Mouse (Mus musculus) forebrain, embryonic 15.5 days (tissue): Measurements from ENCODE around the gene Fam198b. TPM values are rescaled to one million over a fixed set of nuclear protein-coding genes. Genes with fewer than 3 reads are reported as not detected.

Experiments used
- ATAC-seq: fragments of 200-750 bp; cut with Nextera tagmentation; replicated peaks from 2 replicates; pipeline ENCODE4 v1.8.0; 2017; ENCODE audit warnings: mild to moderate bottlenecking, moderate TSS enrichment, moderate library complexity
- H3K27ac ChIP-seq: fragments of 300-500 bp; sonication (generic); replicated peaks from 2 replicates; pipeline ENCODE4 v1.5.1; 2015; ENCODE audit warnings: mild to moderate bottlenecking, inconsistent platforms
- H3K27me3 ChIP-seq: fragments of 300-500 bp; sonication (generic); 2 replicates; pipeline ENCODE4 v1.6.1; 2015; ENCODE audit warnings: inconsistent platforms
- H3K36me3 ChIP-seq: fragments of 300-500 bp; sonication (generic); 2 replicates; pipeline ENCODE4 v1.6.1; 2015; ENCODE audit warnings: mild to moderate bottlenecking, inconsistent platforms
- H3K4me1 ChIP-seq: fragments of 300-500 bp; sonication (generic); 2 replicates; pipeline ENCODE4 v1.6.1; 2015; ENCODE audit warnings: inconsistent platforms
- H3K4me2 ChIP-seq: fragments of 300-500 bp; sonication (generic); replicated peaks from 2 replicates; pipeline ENCODE4 v1.6.1; 2015; ENCODE audit warnings: mild to moderate bottlenecking, inconsistent platforms
- H3K4me3 ChIP-seq: fragments of 300-500 bp; sonication (generic); 2 replicates; pipeline ENCODE4 v1.5.1; 2015; ENCODE audit warnings: mild to moderate bottlenecking, inconsistent platforms
- H3K9ac ChIP-seq: fragments of 300-500 bp; sonication (generic); replicated peaks from 2 replicates; pipeline ENCODE4 v1.6.1; 2015; ENCODE audit warnings: mild to moderate bottlenecking, inconsistent platforms
- H3K9me3 ChIP-seq: fragments of 300-500 bp; sonication (generic); 2 replicates; pipeline ENCODE4 v1.6.1; 2016; ENCODE audit warnings: inconsistent platforms
- WGBS: fragments of 180-500 bp; shearing (Covaris S2); methylation state at CpG from one replicate; pipeline ENCODE4 v1.1.7; 2015; ENCODE audit warnings: mixed read lengths; 5-methylcytosine and 5-hydroxymethylcytosine counted together
- polyA plus RNA-seq: library from polyadenylated mRNA; unstranded; fragments of >200 nt; fragmentation: Nextera tagmentation; extraction: Ambion mirVana; gene quantifications from 2 replicates; pipeline ENCODE4 v1.2.1, GENCODE M21; 2015

The Fam198b gene
- polyA plus RNA-seq, 1 experiment from 2014 or later = 2.4 TPM

DNA sequence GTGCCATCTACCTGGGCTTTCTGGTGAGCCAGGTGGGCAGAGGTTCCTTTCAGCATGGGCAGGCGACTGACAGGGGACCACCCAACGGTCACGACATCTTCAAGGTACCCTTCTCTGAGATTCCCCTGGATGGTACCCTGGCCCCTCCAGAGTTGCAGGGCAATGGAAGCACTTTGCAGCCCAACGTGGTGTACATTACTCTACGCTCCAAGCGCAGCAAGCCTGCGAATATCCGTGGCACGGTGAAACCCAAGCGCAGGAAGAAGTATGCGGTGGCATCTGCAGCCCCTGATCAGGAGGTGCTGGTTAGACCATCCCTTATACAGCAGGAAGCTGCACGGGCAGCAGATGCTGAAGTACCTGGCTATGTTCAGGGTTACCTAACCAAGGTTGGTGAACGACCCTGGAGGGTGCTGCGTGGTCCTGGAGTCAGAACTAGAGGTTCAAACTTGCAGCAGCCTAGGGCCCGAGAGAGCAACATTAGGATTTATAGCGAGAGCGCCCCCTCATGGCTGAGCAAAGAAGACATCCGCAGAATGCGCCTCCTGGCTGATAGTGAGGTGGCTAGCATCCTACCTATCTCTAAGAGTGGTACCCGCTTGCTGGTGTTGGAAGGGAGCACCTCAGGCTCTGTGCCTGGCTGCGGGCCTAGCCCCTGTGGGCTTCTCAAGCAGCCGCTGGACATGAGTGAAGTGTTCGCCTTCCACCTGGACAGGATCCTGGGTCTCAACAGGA is 2.2 kb downstream of the Fam198b start:
- peaks cover 5% of the 10 kb centered on the region; the same call in 1 of the 2 replicates for H3K4me1 ChIP-seq
- H3K36me3 ChIP-seq = no peaks in the 10 kb centered on the region
- no peak overlapping the region for H3K9ac ChIP-seq
- no peak overlapping the region for H3K4me2 ChIP-seq
- no peaks in the 10 kb centered on the region for H3K9me3 ChIP-seq
- no peak overlapping the region for H3K4me3 ChIP-seq
- H3K27me3 ChIP-seq = no peaks in the 10 kb centered on the region
- ATAC-seq = 0 out of 2 replicates have a peak, but pooled peaks have one; percentile 57
- H3K27ac ChIP-seq = peak overlapping the region; percentile 72
- WGBS = 92% methylated on average over 23 of the region's 23 CpGs

DNA sequence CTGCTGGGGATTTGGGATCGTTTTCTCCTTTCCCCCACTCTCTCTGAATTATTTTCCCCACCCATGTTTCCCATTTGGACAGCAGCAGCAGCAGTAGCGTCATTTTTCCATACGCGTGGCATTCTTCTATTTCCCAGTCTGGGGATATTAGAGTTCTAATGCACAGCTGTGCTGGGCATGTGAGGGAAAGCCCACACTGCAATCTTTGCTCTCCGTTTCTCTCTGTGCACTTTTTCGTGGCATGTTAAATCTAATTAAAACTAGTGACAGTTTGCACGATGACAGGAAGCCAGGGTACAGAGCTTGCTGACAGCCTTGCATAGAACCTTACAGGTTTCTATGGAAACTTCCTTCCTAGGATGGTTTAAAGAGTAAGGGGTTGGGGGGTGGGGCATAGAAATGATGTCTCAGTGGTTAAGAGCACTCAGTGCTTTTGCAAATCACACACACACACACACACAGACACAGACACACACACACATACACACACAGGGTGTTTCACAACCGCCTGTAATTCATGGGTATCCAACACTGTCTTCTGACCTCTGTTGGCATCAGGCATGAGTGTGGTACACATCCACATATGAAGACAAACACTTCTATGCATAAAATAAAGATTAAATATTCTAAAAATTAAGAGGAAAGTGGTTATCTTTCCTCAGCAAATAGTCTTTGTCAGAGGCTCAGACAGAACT is 3.0 kb downstream of the Fam198b start:
- peak; percentile 69 for ATAC-seq
- Histone ChIP-seq H3K27me3 (no peaks in the 10 kb centered on the region), H3K27ac (peak overlapping the region; percentile 72), H3K4me3 (no peak overlapping the region), H3K9ac (no peak overlapping the region), H3K4me1 (peaks cover 5% of the 10 kb centered on the region; the same call in 1 of the 2 replicates), H3K36me3 (no peaks in the 10 kb centered on the region), H3K4me2 (no peak overlapping the region), H3K9me3 (no peaks in the 10 kb centered on the region)
- WGBS = 64% methylated on average over 8 of the region's 8 CpGs

DNA sequence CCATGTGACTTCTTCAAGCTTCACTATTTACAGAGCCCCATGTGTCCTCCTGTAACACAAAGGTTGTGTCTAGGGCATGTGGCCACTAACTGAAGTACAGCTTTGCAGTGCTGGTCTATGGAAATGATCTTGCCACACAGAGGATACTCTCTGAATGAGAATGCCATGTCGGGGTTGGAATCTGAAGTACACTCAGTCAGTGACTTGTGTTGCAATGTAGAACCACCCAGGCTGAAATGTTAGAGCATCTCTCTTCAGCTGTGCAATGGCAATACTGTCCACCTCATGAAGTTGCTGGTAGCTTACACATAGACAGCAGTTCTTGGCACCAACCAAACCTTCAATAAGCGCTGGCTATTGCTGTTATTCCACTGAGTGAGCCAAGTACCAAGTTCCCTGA is 3.6 kb downstream of the Fam198b start:
- Histone ChIP-seq H3K9ac (no peak overlapping the region), H3K4me3 (no peak overlapping the region), H3K4me1 (peaks cover 5% of the 10 kb centered on the region; the same call in 1 of the 2 replicates), H3K4me2 (no peak overlapping the region), H3K36me3 (no peaks in the 10 kb centered on the region), H3K27ac (no peak overlapping the region), H3K9me3 (no peaks in the 10 kb centered on the region), H3K27me3 (no peaks in the 10 kb centered on the region)
- no peak for ATAC-seq
- 86% methylated on average over 2 of the region's 2 CpGs for WGBS

- peak overlapping the region; percentile 34; the same call in 1 of the 2 replicates for H3K27ac ChIP-seq
- H3K9me3 ChIP-seq = no peaks in the 10 kb centered on the region
- H3K9ac ChIP-seq = no peak overlapping the region
- no peaks in the 10 kb centered on the region for H3K36me3 ChIP-seq
- ATAC-seq = no peak; the same call in 1 of the 2 replicates
- no peaks in the 10 kb centered on the region for H3K27me3 ChIP-seq
- H3K4me1 ChIP-seq = no peaks in the 10 kb centered on the region
- H3K4me2 ChIP-seq = no peak overlapping the region
- no peak overlapping the region for H3K4me3 ChIP-seq
- 73% methylated on average over 13 of the region's 13 CpGs for WGBS
Observed at GRCm38 (mm10) chr3:79897534-79898370, 13.4 kb downstream of the Fam198b start.

GRCm38 (mm10) chr3:79898514-79898913 is 14.2 kb downstream of the Fam198b start:
- H3K27ac ChIP-seq = no peak overlapping the region
- H3K4me1 ChIP-seq = no peaks in the 10 kb centered on the region
- H3K4me3 ChIP-seq = no peak overlapping the region
- no peaks in the 10 kb centered on the region for H3K27me3 ChIP-seq
- H3K9me3 ChIP-seq = no peaks in the 10 kb centered on the region
- no peak overlapping the region for H3K9ac ChIP-seq
- ATAC-seq = no peak
- H3K4me2 ChIP-seq = no peak overlapping the region
- H3K36me3 ChIP-seq = no peaks in the 10 kb centered on the region

- no peaks in the 10 kb centered on the region for H3K4me1 ChIP-seq
- ATAC-seq = no peak
- 81% methylated on average over 9 of the region's 9 CpGs for WGBS
Observed at GRCm38 (mm10) chr3:79899906-79900305, 15.6 kb downstream of the Fam198b start.

GRCm38 (mm10) chr3:79900502-79900901 is 16.2 kb downstream of the Fam198b start:
- H3K9ac ChIP-seq = no peak overlapping the region
- no peaks in the 10 kb centered on the region for H3K4me1 ChIP-seq
- H3K9me3 ChIP-seq = no peaks in the 10 kb centered on the region
- H3K27ac ChIP-seq = no peak overlapping the region
- no peak for ATAC-seq
- 100% methylated on average over 2 of the region's 2 CpGs for WGBS
- H3K27me3 ChIP-seq = no peaks in the 10 kb centered on the region
- H3K36me3 ChIP-seq = no peaks in the 10 kb centered on the region
- no peak overlapping the region for H3K4me3 ChIP-seq
- H3K4me2 ChIP-seq = no peak overlapping the region

More at GRCm38 (mm10) chr3:79899906-79900305, 15.6 kb downstream of the Fam198b start:
- no peak overlapping the region for H3K4me3 ChIP-seq
- H3K4me2 ChIP-seq = no peak overlapping the region
- H3K36me3 ChIP-seq = no peaks in the 10 kb centered on the region
- H3K27me3 ChIP-seq = no peaks in the 10 kb centered on the region
- no peak overlapping the region for H3K9ac ChIP-seq
- no peak overlapping the region for H3K27ac ChIP-seq
- H3K9me3 ChIP-seq = no peaks in the 10 kb centered on the region

- Histone ChIP-seq H3K27me3 (no peaks in the 10 kb centered on the region), H3K27ac (no peak overlapping the region), H3K9me3 (no peaks in the 10 kb centered on the region), H3K36me3 (no peaks in the 10 kb centered on the region), H3K4me1 (no peaks in the 10 kb centered on the region), H3K4me3 (no peak overlapping the region), H3K4me2 (no peak overlapping the region), H3K9ac (no peak overlapping the region)
- no peak for ATAC-seq
- 93% methylated on average over 6 of the region's 6 CpGs for WGBS
Observed at GRCm38 (mm10) chr3:79901321-79901720, 17.0 kb downstream of the Fam198b start.

GRCm38 (mm10) chr3:79901734-79902133 is 17.4 kb downstream of the Fam198b start:
- no peak for ATAC-seq
- no peak overlapping the region for H3K9ac ChIP-seq
- no peaks in the 10 kb centered on the region for H3K36me3 ChIP-seq
- no peak overlapping the region for H3K4me2 ChIP-seq
- H3K4me1 ChIP-seq = no peaks in the 10 kb centered on the region
- no peak overlapping the region for H3K27ac ChIP-seq
- H3K9me3 ChIP-seq = no peaks in the 10 kb centered on the region
- WGBS = 93% methylated on average over 4 of the region's 4 CpGs
- no peaks in the 10 kb centered on the region for H3K27me3 ChIP-seq
- no peak overlapping the region for H3K4me3 ChIP-seq

DNA sequence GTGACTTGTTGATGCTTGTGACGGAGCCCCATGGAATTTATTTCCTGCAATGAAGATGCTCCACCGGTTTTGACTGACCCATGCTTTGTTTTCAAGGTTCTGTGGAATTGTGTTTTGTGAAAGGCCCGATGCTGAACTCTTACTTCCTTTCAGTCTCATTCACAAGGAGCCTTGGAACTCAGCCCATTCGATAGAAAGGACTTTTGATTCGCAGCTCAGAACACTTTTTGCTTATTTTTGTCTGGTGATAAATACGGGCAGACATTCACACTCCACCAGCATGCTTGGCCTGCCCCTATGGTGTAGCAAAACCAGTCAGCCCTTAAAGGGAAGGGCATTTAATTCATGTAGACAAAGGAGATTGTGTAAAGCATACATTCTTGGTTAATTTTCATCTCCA is 19.5 kb downstream of the Fam198b start:
- Histone ChIP-seq H3K4me2 (no peak overlapping the region), H3K27me3 (no peaks in the 10 kb centered on the region), H3K36me3 (no peaks in the 10 kb centered on the region), H3K4me3 (no peak overlapping the region), H3K9me3 (no peaks in the 10 kb centered on the region), H3K9ac (no peak overlapping the region), H3K27ac (peak overlapping the region; percentile 42; the same call in 1 of the 2 replicates), H3K4me1 (no peaks in the 10 kb centered on the region)
- ATAC-seq = no peak; the same call in 1 of the 2 replicates
- 12% methylated on average over 6 of the region's 6 CpGs for WGBS

DNA sequence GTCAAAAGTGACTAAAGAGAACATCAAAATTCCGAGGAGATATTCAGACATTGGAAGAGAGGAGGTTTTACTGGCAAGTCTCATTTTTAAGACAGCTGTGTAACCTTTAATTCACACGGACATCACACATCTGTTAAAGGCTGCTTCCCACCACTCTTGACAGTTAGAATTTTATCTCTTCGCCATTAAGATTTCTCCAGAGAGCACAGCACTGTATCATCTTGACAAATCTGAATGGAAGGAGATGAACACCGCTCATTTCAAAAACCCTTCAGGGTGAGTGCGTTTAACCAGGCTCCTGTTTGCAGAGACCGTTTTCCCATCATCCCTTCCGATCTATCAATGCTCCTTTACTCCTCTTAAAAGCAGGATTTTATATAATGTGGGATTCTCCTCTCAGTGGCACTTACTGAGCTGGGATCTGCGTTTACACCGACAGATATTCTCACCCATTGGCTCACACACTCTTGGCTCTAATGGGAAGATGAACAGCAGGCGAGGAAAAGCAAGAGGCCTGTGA is 20.0 kb downstream of the Fam198b start:
- H3K4me3 ChIP-seq = no peak overlapping the region
- no peaks in the 10 kb centered on the region for H3K4me1 ChIP-seq
- WGBS = 69% methylated on average over 10 of the region's 10 CpGs
- H3K27me3 ChIP-seq = no peaks in the 10 kb centered on the region
- no peaks in the 10 kb centered on the region for H3K36me3 ChIP-seq
- no peak overlapping the region for H3K9ac ChIP-seq
- ATAC-seq = 0 out of 2 replicates have a peak, but pooled peaks have one; percentile 24
- H3K4me2 ChIP-seq = no peak overlapping the region
- peak overlapping the region; percentile 42; the same call in 1 of the 2 replicates for H3K27ac ChIP-seq
- H3K9me3 ChIP-seq = no peaks in the 10 kb centered on the region

DNA sequence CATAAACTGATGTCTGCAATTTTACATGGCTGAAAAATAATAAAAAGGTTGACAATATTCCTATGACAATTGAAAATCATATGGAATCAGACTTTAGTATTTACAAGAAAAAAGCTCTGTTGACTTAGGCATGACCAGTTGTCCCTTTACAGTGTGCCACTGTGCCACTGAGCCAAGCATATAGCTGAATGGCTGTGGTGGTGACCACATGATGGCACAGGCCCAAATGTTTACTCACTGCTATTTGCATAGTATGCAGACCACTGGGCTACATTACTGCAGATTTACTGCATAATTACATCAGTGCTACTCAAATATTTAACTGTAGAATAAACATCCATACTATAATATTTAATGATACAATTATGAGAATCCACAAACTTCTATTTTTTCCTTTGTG is 21.1 kb downstream of the Fam198b start:
- no peak overlapping the region for H3K4me3 ChIP-seq
- no peak overlapping the region for H3K4me2 ChIP-seq
- no peak for ATAC-seq
- H3K36me3 ChIP-seq = no peaks in the 10 kb centered on the region
- H3K27me3 ChIP-seq = no peaks in the 10 kb centered on the region
- no peaks in the 10 kb centered on the region for H3K9me3 ChIP-seq
- H3K9ac ChIP-seq = no peak overlapping the region
- no peak overlapping the region for H3K27ac ChIP-seq
- no peaks in the 10 kb centered on the region for H3K4me1 ChIP-seq
